Mouse (Mus musculus) myocyte (in vitro differentiated cells): Measurements from ENCODE around the gene Acr. TPM values are rescaled to one million over a fixed set of nuclear protein-coding genes. Genes with fewer than 3 reads are reported as not detected.

Source experiments
- H3K27me3 ChIP-seq: one replicate; pipeline ENCODE4 v1.6.1; 2011; ENCODE audit not compliant: control insufficient read depth, insufficient read depth, insufficient read length
- H3K36me3 ChIP-seq: one replicate; pipeline ENCODE4 v1.6.1; 2011; ENCODE audit not compliant: control insufficient read depth, insufficient read depth
- H3K4me2 ChIP-seq: one replicate; pipeline ENCODE4 v1.6.1; 2011; ENCODE audit warnings: low read depth, control low read depth
- H3K4me3 ChIP-seq: one replicate; pipeline ENCODE4 v1.5.1; 2011; ENCODE audit warnings: mild to moderate bottlenecking, control low read depth, moderate library complexity
- H3K79me2 ChIP-seq: one replicate; pipeline ENCODE4 v1.6.1; 2011; ENCODE audit not compliant: control insufficient read depth, insufficient read depth
- H3ac ChIP-seq: one replicate; pipeline ENCODE4 v1.6.1; 2011; ENCODE audit not compliant: control insufficient read depth, insufficient read length
- CEBPB ChIP-seq: IDR thresholded peaks from 2 replicates; pipeline ENCODE4 v1.6.1; 2011; ENCODE audit warnings: mild to moderate bottlenecking, moderate library complexity; ENCODE audit not compliant: poor library complexity, insufficient read depth, severe bottlenecking
- E2F4 ChIP-seq: IDR thresholded peaks from one replicate; pipeline ENCODE4 v1.6.1; 2011; ENCODE audit warnings: mild to moderate bottlenecking, control low read depth, moderate library complexity; ENCODE audit not compliant: insufficient read depth
- MAX ChIP-seq: IDR thresholded peaks from one replicate; pipeline ENCODE4 v1.6.1; 2011; ENCODE audit warnings: low read depth, mild to moderate bottlenecking, control low read depth
- MYOD1 ChIP-seq, 3 experiments: IDR thresholded peaks; one replicate each; pipeline ENCODE4 v1.6.1; 2011; ENCODE audit warnings: control low read depth in 2 of 3, low read depth in 2 of 3, mild to moderate bottlenecking in 2 of 3, moderate library complexity in 1 of 3; ENCODE audit not compliant: insufficient read length in 2 of 3, control insufficient read depth in 1 of 3
- MYOG ChIP-seq, 3 experiments: IDR thresholded peaks; one replicate each; pipeline ENCODE4 v1.6.1; 2011; ENCODE audit warnings: control low read depth in 2 of 3, low read depth in 2 of 3, mild to moderate bottlenecking in 2 of 3; ENCODE audit not compliant: insufficient read length in 2 of 3, control insufficient read depth in 1 of 3, insufficient read depth in 1 of 3
- POLR2A ChIP-seq: IDR thresholded peaks from one replicate; pipeline ENCODE4 v1.6.1; 2011; ENCODE audit warnings: low read depth, mild to moderate bottlenecking, control low read depth, moderate library complexity; ENCODE audit not compliant: insufficient read length
- POLR2AphosphoS2 ChIP-seq: IDR thresholded peaks from one replicate; pipeline ENCODE4 v1.6.1; 2011; ENCODE audit warnings: low read depth, control low read depth; ENCODE audit not compliant: insufficient read length
- REST ChIP-seq: IDR thresholded peaks from one replicate; pipeline ENCODE4 v1.6.1; 2011; ENCODE audit warnings: mild to moderate bottlenecking, control low read depth, moderate library complexity; ENCODE audit not compliant: insufficient read depth, insufficient read length
- SRF ChIP-seq: IDR thresholded peaks from one replicate; pipeline ENCODE4 v1.6.1; 2011; ENCODE audit warnings: low read depth; ENCODE audit not compliant: control insufficient read depth, insufficient read length
- TCF12 ChIP-seq: IDR thresholded peaks from one replicate; pipeline ENCODE4 v1.6.1; 2011; ENCODE audit warnings: mild to moderate bottlenecking, control low read depth; ENCODE audit not compliant: poor library complexity, insufficient read depth, severe bottlenecking
- TCF3 ChIP-seq: IDR thresholded peaks from one replicate; pipeline ENCODE4 v1.6.1; 2011; ENCODE audit warnings: low read depth, control low read depth; ENCODE audit not compliant: insufficient read length
- USF1 ChIP-seq: IDR thresholded peaks from one replicate; pipeline ENCODE4 v1.6.1; 2011; ENCODE audit warnings: low read depth, mild to moderate bottlenecking, control low read depth, moderate library complexity
- polyA plus RNA-seq: library from polyadenylated mRNA; unstranded; fragments of >200 nt; fragmentation: generic; extraction: Trizol; gene quantifications from one replicate; pipeline ENCODE4 v1.2.1, GENCODE M21; 2012; ENCODE audit warnings: missing spikeins

The Acr gene
- polyA plus RNA-seq, 1 experiment, result not detected

DNA sequence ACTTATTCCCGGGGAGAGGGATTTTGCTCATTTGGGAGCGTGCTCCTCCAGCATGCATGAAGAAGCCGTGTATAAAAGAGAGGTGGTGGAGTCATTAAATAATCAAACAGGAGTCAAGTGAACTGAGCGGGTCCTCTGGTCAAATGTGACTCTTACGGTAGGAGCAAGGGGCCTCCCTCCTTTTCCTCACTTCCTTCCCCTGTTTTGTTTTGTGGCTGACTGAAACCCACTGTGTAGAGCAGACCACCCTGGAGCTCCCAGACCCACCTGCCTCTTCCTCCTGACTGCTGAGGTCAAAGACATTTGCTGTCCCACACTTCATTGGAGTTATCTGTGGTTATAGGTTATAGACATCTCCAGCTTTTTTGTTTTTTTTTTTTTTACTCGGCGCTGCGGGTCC, 39.4 kb downstream of the Acr start:
- peaks cover 26% of the 10 kb centered on the region for H3K27me3 ChIP-seq
- no peaks in the 10 kb centered on the region for H3K79me2 ChIP-seq
- H3K4me2 ChIP-seq, result no peak overlapping the region
- H3K4me3 ChIP-seq, result no peak overlapping the region
- H3ac ChIP-seq, result no peak overlapping the region
- no peaks in the 10 kb centered on the region for H3K36me3 ChIP-seq
- TF ChIP-seq POLR2A (no peak), CEBPB (no peak), MYOD1 (IDR thresholded peaks at IDR 0.05; ENCODE audit: control insufficient read depth in 1 of 3, insufficient read length in 2 of 3, low read depth in 2 of 3) (no peak), SRF (no peak), POLR2AphosphoS2 (no peak), TCF12 (no peak), USF1 (no peak), MYOG (IDR thresholded peaks at IDR 0.05; ENCODE audit: control insufficient read depth in 1 of 3, insufficient read depth in 1 of 3, insufficient read length in 2 of 3, low read depth in 2 of 3) (no peak), REST (no peak), TCF3 (no peak), E2F4 (no peak), MAX (no peak)

DNA sequence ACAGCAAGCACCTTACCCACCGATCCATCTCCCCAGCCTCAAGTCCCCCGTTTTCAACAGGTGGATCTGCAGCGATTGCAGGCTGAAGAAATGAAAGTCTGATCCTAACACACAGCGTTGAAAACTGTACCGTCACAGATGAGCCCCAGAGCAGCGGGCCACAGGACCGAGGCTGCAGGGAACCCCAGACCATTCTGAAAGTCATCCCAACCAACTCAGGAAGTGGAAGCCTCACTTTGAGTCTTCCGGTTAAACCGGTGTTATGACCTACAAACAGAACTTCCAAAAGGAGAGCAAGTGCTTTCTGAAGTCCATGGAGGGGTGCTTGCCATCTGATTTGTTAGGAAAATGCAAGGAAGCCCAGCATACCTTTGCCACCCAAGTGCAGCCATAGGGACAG, 39.8 kb downstream of the Acr start:
- TF ChIP-seq SRF (no peak), MYOD1 (IDR thresholded peaks at IDR 0.05; ENCODE audit: control insufficient read depth in 1 of 3, insufficient read length in 2 of 3, low read depth in 2 of 3) (no peak), USF1 (no peak)
- H3K4me3 ChIP-seq, result no peak overlapping the region
- H3K27me3 ChIP-seq, result peaks cover 26% of the 10 kb centered on the region
- no peaks in the 10 kb centered on the region for H3K36me3 ChIP-seq
- no peak overlapping the region for H3ac ChIP-seq
- H3K4me2 ChIP-seq, result no peak overlapping the region
- H3K79me2 ChIP-seq, result no peaks in the 10 kb centered on the region

DNA sequence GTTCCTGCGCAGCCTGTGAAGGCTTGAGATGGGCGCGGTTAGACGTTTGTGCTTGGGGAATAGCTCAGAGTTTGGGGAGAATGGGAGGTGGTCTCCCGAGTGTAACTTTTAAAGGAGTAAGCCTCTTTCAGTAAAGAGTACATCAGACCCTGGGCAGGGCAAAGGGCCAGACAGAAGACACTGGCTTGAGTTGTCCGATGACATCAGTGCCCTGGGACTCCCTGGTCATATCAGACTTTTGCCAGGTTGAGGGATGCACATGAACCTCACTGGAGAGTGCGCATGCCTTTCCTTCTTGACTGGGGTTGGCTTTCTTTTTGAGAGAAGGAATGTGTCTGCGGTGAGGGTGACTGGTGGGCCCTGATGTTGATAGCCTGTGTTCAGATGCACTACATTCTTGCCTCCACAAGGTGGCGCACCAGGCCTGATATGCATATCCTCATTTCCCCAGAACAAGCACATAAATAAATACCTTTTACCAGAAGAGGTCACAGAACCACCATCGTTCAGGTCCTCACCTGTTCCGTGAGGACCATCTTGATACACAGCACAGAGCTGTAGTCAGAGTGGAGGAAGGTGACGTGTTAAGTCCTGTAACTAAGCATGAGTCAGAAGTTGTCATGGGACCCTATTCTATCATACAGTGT, 54.3 kb downstream of the Acr start:
- Histone ChIP-seq H3K79me2 (no peaks in the 10 kb centered on the region), H3ac (no peak overlapping the region), H3K36me3 (no peaks in the 10 kb centered on the region), H3K27me3 (no peaks in the 10 kb centered on the region), H3K4me3 (no peak overlapping the region), H3K4me2 (no peak overlapping the region)
- TF ChIP-seq E2F4 (no peak), MYOD1 (IDR thresholded peaks at IDR 0.05; ENCODE audit: control insufficient read depth in 1 of 3, insufficient read length in 2 of 3, low read depth in 2 of 3) (no peak), POLR2AphosphoS2 (no peak), REST (no peak), CEBPB (no peak), MAX (no peak), USF1 (no peak), SRF (no peak), TCF3 (no peak), TCF12 (no peak), MYOG (IDR thresholded peaks at IDR 0.05; ENCODE audit: control insufficient read depth in 1 of 3, insufficient read depth in 1 of 3, insufficient read length in 2 of 3, low read depth in 2 of 3) (no peak), POLR2A (no peak)

DNA sequence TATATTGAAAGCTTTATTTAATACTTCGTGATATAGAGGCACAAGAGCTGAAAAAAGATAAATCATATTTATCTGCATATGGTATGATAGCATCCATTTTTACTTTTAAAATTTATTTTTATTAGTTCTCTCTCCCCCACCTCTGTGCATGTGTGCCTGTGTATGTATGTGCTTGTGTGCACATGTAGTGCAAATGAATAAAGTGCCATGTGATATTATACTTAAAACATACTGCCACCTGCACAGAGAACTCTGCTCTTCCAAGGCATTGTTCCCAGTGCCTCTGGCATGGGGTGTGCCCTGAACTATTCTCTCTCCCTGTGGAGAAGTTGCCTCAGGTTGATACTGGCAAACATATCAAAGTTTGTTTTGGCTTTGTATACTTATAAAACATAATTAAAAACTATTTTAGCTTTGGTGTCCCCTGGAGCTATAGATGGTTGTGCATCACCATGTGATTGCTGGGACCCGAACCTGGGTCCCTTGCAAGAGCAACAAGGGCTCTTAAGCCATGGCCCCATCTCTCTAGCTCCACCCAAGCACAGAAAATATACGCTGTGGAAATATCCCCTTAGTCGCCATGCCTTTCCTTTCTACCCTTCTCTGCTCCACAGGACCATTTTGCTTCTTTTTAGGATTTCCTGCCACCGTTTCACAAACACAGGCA, 55.0 kb downstream of the Acr start:
- Histone ChIP-seq H3K27me3 (no peaks in the 10 kb centered on the region), H3K36me3 (no peaks in the 10 kb centered on the region), H3K79me2 (no peaks in the 10 kb centered on the region), H3K4me2 (no peak overlapping the region), H3K4me3 (no peak overlapping the region), H3ac (no peak overlapping the region)
- no peak for TF ChIP-seq MYOD1 (IDR thresholded peaks at IDR 0.05; ENCODE audit: control insufficient read depth in 1 of 3, insufficient read length in 2 of 3, low read depth in 2 of 3)
- TF ChIP-seq CEBPB, result no peak
- TF ChIP-seq POLR2A, result no peak
- no peak for TF ChIP-seq POLR2AphosphoS2
- no peak for TF ChIP-seq REST

DNA sequence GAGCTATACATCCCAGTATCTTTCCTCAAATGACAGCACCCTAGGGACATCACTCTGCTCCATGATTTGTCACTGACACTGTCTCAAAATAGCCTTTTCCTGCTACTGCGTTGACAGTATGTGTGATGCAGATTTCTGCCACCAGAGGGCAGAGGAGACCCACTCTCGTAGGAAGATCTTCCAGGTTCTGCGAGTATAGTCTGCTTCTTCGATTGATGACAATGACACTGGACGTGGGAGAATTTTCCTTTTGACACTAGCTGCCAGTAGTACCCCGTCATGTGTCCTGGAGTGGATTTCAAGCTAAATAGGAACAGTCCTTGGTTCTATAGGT, 55.5 kb downstream of the Acr start:
- H3ac ChIP-seq, result no peak overlapping the region
- no peaks in the 10 kb centered on the region for H3K36me3 ChIP-seq
- H3K27me3 ChIP-seq, result no peaks in the 10 kb centered on the region
- H3K79me2 ChIP-seq, result no peaks in the 10 kb centered on the region
- no peak overlapping the region for H3K4me2 ChIP-seq
- TF ChIP-seq MYOG (IDR thresholded peaks at IDR 0.05; ENCODE audit: control insufficient read depth in 1 of 3, insufficient read depth in 1 of 3, insufficient read length in 2 of 3, low read depth in 2 of 3), result no peak
- TF ChIP-seq POLR2A, result no peak
- no peak for TF ChIP-seq E2F4
- TF ChIP-seq REST, result no peak
- TF ChIP-seq TCF12, result no peak
- TF ChIP-seq SRF, result no peak
- no peak for TF ChIP-seq MAX
- TF ChIP-seq POLR2AphosphoS2, result no peak
- no peak for TF ChIP-seq USF1
- TF ChIP-seq TCF3, result no peak
- no peak overlapping the region for H3K4me3 ChIP-seq

Other genes starting within 250 kb of the Acr start
- 71.1 TPM for gene Adm2, start 245.6 kb upstream of the Acr start, polyA plus RNA-seq
- 0.04 TPM for gene Miox, start 233.9 kb upstream of the Acr start, polyA plus RNA-seq
- 96.5 TPM for gene Lmf2, start 212.7 kb upstream of the Acr start, polyA plus RNA-seq
- gene Ncaph2, start 212.6 kb upstream of the Acr start, polyA plus RNA-seq, result 182 TPM
- gene Sco2, start 194.5 kb upstream of the Acr start, polyA plus RNA-seq, result 28.0 TPM
- gene Tymp, start 191.3 kb upstream of the Acr start, polyA plus RNA-seq, result 4.1 TPM
- gene Odf3b, start 189.0 kb upstream of the Acr start, polyA plus RNA-seq, result not detected
- not detected for gene Klhdc7b, start 183.4 kb upstream of the Acr start, polyA plus RNA-seq
- not detected for gene Syce3, start 157.8 kb upstream of the Acr start, polyA plus RNA-seq
- gene Cpt1b, start 142.5 kb upstream of the Acr start, polyA plus RNA-seq, result 5.9 TPM
- 0.80 TPM for gene C730034F03Rik, start 138.7 kb upstream of the Acr start, polyA plus RNA-seq
- 0.11 TPM for gene Gm44502, start 138.6 kb upstream of the Acr start, polyA plus RNA-seq
- 35.6 TPM for gene Chkb, start 138.4 kb upstream of the Acr start, polyA plus RNA-seq
- 0.01 TPM for gene Mapk8ip2, start 114.4 kb upstream of the Acr start, polyA plus RNA-seq
- 33.2 TPM for gene Arsa, start 90.9 kb upstream of the Acr start, polyA plus RNA-seq
- 1.4 TPM for gene Shank3, start 68.7 kb upstream of the Acr start, polyA plus RNA-seq
- gene Rabl2, start 23.6 kb downstream of the Acr start, polyA plus RNA-seq, result 13.9 TPM